Mouse (Mus musculus) erythroblast, embryonic 14.5 days (primary cell): ENCODE results near the gene Sirt6.

Experiments used
- GATA1 ChIP-seq: IDR thresholded peaks from 2 replicates; pipeline ENCODE4 v1.6.1; 2012; ENCODE audit warnings: low read length, inconsistent platforms, mixed read lengths
- TAL1 ChIP-seq: IDR thresholded peaks from 3 replicates; pipeline ENCODE4 v1.6.1; 2012; ENCODE audit warnings: low read length, inconsistent platforms, mixed read lengths

DNA sequence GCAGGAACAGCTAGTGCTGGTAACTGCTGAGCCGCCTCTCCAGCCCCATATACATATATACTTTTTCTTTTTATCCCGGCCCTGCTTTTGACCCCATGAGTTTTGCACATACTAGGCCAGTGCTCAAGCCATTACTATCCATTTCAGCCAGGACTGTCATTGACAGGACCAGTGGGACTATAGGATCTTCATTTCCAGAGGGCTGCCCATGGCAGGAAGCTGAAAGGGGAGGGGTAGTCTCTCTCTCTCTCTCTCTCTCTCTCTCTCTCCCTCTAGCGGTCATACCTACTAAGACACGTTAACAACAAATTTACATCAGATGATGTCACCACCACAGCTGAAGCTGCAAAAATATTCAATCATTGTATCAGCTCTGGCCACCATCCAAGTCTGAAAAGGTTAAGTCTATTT lies 24.9 kb downstream of the Sirt6 start:
- TF ChIP-seq GATA1 (no peak), TAL1 (no peak)
